Mouse (Mus musculus): ENCODE measurements around the gene Mettl24.

- TF ChIP-seq CTCF (IDR thresholded peaks at IDR 0.05; ENCODE audit: low read depth) (no peak), EP300 (optimal IDR thresholded peaks at IDR 0.05) (no peak)
These were observed 9.8 kb upstream of the Mettl24 start for GRCm38 (mm10) chr10:40673297-40673665.
